Mouse (Mus musculus) layer of hippocampus, adult 9-10 months (tissue): ENCODE results near the gene Rdh12.
"Not testable (repeated sequence)": the region's sequence is repeated elsewhere in the genome, so short reads cannot be mapped to it uniquely, and the experiment has no call there.

Experiments used
- DNase-seq: peaks from one replicate; pipeline ENCODE4 v3.0.0; 2022; ENCODE audit warnings: low spot score

The Rdh12 gene

DNA sequence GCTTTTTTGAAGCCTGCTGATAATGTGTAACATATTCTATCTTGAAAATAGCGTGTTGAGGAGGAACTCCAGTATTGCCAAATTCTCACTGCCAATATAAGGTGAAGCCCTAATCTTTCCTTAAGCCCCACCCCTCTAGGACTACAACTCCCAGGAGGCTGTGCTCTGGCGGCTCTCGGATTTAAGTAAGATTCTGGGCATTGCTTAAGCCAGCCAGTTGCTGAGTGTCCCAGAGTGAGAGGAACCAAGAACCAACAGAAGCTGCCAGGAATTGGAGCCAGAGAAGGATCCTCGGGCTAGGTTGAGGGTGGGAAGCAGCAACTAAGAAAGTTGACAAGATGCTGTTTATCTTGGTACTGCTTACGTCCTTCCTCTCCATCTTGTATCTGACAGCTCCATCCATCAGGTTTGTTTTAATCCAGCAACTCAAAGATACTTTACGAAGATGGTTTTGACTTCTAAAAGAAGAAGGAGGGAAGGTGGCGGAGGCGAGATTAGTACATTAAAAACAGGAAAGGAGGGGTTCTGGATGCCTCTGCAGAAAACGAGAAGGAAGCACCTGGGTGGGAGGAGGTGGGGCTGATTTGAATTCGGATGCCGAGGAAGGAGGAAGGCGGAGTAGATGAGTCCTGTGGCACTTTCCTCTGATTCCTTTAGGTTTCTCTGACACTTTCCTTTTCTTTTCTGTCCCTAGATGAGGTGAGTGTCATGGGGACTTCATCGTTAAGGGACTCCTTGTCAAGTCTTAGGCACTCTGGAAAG is at the start of gene Rdh12:
Gene Rdh12, plus strand, starts transcription at position 212 of the 762 bp plus-strand sequence.
- DNase-seq: no peak

DNA sequence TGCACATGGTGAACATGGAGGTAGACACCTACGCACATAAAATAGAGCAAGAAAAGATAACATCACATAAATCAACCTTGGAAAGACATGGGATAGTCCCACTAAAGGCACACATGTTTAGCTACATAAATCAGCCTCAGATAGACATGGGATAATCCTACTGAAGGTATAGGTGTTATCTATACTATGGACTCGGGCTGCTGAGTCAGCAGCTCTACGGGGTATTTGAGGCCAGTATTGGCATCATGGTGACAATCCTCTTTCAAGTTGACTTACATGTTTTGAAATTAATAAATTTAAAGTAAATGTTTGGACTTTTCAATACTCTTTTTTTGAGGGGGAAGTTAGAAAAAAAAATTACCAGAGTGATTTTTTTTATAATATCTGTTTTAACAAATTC is 45.8 kb upstream of the Rdh12 start:
- no peak for DNase-seq

DNA sequence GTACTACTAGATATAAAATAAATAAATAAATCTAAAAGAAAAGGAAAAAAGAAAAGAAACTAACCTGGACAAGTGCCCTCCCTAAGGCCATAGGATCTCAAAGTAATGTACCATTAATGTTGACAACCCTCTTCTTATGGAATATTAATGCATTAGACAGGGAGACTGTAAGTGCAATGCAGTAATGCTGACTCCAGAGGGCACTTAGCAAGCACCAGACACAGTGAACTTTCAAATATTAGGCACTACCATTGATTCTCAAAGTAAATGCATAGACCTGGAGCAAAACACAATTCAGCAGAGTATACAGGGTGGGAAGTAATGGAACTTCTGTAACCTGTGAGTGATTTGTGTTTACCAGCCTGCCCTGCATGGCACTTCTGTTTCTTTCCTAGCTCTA is 39.5 kb upstream of the Rdh12 start:
- DNase-seq: no peak

DNA sequence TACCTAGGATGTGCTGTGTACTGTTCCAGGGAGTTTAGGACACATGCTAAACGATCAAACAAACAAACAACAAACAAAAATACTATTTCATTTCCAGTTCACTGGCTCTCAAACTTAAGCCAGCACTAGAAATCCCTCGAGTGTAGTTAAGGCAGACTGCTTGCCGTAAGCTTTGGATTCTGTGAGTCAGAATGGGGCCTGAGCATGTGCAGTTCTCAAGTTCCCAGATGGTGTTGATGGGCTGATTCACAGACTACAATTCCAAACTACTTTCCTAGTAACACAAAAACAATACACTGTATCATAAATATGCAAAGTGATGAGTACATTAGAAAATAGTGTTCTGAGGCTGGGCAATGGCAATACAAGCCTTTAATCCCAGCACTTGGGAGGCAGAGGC is 38.3 kb upstream of the Rdh12 start:
- peak; percentile 41 for DNase-seq

DNA sequence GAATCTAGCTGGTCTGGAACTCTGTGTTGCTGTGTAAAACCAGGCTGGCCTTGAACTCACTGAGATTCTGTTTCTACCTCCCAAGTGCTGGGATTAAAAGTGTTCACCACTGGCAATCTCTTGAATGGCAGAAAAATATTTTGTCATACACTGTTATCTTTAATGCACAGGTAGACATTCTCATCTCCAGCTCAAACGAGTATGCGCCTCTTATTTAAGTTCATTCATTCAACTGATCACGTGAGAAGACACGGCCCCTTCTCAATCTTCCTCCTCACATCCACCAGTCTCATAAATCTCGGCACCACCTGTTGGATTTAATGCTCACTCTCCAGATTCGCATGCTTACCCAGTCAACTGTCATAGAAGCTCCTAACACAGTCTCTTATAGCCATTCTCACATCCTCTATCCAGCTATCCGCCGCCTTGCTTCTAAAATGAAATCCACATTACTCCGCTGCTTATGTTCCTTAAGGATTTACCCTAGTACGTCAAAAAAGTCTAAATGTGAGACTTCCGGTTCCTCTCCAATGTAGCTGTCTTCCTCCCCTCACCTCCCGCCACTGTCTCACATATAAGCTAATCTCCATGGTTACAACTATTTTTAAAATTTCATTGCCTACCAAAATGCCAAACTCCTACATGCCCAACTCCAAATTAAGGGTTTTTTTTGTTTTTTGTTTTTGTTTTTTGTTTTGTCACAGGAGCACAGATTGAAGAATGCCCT is 37.3 kb upstream of the Rdh12 start:
- no peak for DNase-seq

DNA sequence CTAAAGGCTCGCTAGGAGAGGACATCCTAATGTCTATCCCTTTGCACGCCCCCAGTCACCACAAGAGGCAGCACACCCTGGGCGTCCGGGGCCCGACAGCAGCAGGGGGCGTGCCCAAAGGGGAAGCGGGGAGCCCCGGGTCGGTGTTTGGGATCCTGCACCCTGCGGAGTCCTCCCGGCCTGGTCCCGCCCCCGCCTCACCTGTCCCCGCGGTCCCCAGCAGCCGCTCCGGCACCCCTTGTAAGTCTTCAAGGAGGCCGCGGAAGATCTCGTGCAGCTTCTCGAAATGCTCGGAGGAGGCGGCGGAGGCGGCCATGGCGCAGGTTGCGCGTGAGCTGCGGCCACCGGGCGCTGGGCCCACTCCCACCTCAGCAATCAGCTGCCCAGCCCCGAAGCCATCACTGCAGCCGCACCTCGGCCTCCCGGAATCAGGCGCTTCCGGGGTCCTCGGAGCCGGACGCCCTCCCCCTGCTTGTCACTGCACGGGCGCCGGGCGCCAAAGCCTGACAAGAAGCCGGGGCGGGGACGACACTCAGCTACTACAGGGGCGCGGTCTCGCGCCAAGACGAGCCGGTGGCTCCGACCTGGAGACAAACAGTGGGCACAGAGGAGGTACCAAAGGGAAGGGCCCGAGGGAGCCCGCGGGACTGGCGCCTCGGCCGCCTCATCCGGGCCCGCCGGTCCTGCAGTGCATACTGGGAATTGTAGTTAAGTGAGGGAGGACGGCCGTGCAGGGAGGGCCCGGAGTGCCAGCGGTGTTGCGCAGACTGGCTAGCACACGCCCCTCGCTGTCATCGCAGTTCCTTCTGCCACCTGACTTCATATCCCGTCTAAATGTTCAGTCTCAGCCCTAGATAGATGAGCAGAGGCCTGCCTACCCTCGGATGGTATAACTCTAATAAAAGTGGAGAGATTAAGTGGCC is 36.4 kb upstream of the Rdh12 start, which contains the start of gene Vti1b:
Gene Vti1b, minus strand, starts transcription at position 649 of the 923 bp plus-strand sequence.
- peak; percentile 90 for DNase-seq

DNA sequence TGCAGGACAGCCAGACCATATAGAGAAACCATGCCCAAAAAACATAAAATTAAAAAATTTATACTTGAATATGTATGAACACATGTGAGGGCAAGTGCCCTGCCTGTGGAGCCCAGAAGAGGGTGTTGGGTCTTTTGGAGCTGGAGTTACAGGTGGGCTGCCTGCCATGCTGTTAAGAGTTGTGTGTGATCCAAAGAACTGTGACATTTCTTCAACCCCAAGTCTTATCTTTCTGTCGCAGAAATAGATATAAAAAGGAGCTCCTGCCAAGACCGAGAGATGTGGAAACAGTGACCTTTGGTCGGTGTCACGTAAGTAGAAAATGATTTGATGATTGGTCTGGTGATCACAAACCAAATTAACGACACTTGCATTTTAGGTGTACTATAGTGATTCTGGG is 35.0 kb upstream of the Rdh12 start:
- DNase-seq: no peak

DNA sequence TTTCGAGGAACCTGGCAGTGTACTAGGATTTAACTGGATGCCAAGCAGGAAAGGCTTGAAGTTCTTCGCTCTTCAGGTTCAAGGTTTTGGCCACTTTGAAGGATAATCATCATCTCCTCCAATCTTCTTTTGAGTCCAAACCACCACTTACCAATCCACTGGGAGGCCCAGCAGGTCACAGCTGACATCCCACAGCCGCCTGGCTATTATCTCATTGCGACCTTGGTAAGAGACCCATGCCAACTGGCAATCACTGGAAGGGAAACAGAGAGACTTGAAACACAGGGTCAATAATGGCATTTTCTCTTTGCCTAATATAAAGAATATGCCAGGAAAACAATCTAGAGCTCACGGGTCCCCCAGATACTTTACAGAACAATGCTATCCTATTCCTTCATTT is 32.7 kb upstream of the Rdh12 start:
- no peak for DNase-seq

DNA sequence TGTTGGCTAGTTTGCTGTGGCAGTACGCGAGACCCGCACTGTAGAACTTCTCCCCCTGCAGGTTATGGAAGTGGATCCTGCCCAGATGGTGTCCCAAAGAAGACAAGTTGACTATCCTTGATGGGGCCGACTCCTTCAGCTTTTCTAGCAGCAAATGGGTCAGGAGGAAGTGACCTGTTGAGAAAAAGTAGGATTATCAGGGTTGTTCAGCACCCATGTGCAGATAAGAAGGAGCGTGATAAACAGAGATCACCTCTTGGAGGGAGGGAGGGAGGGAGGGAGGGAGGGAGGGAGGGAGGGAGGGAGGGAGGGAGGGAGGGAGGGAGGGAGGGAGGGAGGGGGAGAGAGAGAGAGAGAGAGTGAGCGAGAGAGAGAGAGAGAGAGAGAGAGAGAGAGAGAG is 23.6 kb upstream of the Rdh12 start:
- not testable (repeated sequence) for DNase-seq

DNA sequence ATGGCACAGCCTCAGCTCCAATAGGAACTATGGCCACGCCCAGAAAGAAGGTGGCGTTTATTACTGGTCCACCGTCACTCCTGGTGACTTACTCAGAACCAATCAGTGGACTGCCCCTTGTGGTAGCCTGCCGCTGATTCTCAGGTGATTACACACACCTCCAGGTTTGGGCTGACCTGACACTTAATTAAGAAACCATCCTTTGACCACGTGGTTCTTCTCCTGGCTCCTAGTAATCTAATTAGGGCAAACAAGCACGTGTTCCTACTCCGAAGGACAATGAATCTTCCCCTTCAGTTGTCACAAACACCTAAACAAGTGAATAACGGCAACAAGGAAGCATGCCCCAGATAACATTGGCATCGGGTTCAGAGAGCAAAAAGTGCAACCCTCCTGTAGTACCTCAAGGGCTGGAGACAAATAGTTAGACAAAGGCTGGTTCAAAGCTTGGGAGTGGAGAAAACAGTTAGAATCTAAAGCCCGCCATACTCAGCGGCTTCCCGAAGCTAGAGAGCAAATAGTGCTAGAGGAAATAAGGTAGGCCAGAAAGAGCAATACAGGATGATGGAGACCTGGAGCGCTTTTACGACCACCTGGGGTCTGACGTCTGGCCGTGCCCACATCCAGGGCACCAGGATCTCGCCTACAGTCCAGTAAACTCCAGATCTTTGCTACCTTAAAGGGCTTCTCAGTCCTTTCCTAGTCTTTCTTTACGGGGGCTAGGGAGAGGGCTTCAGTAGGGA is 17.6 kb upstream of the Rdh12 start:
- DNase-seq: no peak

DNA sequence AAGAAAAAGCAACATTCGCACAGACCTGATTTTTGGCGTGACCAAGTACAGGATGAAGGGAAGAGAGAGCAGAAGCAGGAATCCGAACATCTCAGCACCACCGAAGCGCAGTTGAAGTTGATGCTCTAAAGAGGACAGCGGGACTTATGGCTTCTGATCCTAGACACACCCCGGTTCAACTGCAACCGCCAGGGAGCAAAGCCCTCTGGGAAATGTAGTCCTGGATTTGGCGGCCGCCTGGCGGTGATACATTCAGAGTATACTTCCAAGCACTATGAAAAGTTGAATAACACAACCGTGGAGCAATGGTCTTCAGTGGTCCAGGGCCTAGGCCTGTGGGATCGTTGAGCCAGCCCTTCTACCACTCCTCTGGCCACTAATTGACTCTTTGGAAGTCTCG is 17.0 kb upstream of the Rdh12 start:
- DNase-seq: no peak

DNA sequence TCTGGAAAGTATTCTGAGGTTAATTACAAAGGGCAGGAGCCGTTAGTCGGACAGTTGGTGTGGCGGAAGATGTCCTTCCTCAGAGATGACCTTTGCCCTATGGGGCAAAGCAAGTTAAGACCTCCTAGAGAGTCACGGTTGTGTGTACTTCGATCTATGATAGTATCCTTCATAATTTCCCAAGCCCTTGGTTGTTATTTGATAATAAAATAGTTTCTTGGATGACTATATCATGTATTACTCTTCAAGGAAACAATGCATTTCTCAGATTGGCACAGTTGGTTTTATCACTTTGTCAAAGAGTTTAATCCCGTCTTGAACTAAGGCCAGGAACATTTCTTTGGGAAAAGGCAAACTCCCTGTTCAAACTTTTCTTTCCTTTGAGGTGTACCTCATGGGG is 16.5 kb upstream of the Rdh12 start, which contains the start of gene Rdh11:
Gene Rdh11, minus strand, starts transcription at position 101 of the 400 bp plus-strand sequence.
- no peak for DNase-seq

DNA sequence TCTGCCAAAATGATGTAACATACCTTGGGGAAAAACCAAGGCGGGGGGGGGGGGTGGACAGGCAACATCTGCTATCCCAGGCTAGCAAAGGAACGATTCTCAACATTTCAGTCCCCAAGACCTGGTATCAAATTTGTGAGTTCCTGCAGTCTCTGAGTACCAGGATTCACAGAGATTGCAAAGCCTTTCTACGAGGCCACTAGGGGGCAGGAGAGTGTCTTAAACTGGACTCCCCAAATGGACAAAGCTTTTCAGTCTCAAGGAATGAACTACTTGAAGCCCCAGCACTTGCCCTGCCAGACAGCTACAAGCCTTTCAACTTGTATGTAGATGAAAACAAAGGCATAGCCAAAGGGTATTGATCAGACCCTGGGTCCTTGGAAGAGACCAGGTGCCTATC is 15.3 kb upstream of the Rdh12 start:
- DNase-seq: peak; percentile 54

DNA sequence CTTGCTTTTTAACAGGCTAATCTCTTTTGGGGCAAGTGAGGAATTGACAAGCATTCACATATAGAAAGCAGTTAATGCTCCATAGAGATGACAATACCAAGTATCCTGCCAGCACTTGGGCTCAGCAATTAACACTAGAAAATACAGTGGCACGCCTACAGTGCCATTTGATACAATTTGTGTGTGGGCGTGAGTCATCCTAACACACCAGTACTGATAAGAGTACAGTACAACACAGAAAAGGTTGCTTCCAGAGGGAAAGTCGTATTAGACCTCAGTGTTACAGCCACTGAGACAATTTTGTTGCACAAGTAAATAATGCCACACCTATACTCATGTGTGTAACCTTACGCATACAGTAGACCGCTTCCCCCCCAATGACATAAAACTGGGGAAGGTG is 11.6 kb upstream of the Rdh12 start:
- DNase-seq: no peak

DNA sequence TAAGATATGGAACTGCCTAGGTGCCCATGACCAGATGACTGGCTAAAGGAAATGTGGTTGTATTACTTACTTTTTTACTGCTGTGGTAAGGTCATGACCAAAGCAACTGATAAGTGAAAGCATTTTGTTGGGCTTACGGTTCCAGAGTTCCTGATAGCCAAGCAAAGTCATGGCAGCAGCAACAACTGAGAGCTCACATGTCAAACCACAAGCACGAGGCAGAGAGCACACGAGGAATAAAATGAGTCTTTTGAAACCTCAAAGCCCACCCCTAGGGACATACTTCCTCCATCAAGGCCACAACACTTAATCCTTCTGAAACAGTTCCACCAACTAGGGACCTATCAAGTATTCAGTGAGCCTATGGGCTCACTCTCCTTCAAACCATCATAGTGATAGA is 6.8 kb upstream of the Rdh12 start:
- no peak for DNase-seq

DNA sequence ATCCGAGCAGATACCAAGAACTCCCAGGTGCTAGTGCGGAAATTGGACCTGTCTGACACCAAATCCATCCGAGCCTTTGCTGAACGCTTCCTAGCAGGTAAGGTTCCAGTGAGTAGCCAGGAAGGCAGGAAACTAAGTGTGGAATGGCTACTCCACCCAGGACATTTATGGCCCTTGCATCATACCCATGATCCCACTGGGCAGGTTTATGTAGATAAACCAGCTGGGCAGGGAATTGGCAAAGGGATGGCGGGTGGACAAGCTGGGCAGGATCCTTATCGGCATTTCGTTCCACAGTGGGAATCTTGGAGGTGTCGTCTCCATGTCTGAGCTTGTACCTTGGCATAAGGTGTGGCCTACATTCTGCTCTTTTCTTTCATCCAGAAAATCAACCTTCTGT is 2.7 kb downstream of the Rdh12 start:
- no peak for DNase-seq

DNA sequence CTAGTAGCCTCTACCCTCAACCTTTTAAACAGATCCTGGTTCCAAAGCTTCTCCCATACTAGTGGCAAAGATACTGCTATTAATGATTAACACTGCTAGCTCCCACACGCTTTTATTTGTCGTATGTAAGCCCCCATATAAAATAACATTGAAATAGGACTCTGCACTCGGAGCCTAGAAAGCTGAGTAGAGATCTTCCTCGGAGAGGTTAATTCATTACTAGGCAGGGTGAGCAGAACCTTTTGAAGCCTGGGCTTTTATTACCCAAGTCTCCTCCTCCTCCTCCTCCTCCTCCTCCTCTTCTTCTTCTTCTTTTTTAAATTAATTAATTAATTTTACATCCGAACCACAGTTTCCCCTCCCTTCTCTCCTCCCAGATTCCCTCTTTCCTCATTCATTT is 8.8 kb downstream of the Rdh12 start:
- DNase-seq: no peak

DNA sequence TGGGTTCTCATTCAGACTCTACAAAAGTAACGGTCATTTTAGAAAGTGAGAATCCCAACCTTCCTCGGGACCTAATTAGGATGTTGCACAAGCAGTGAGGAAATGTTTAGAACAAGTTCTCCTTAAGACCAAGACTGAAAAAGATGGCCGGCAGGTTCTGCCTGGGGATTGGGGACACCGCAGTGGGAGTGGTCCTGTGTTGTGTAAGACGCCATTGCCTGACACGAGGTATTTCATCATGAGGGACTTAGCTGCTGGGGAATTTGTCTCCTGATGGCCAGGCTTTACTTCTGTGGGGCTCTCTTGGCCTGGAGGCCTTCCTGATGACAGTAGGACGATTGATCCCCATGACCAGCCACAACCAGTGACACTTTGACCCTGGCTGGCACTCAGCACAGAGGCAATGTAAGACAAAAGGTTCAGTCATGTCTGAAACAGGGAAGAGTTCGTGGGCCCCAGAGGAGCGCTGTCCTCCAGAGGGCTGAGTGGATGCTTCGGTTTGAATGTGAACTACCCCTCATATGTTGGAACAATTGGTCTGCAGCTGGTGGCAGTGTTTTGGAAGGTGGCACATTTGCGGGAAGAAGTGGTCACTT is 26.9 kb downstream of the Rdh12 start:
- DNase-seq: no peak

DNA sequence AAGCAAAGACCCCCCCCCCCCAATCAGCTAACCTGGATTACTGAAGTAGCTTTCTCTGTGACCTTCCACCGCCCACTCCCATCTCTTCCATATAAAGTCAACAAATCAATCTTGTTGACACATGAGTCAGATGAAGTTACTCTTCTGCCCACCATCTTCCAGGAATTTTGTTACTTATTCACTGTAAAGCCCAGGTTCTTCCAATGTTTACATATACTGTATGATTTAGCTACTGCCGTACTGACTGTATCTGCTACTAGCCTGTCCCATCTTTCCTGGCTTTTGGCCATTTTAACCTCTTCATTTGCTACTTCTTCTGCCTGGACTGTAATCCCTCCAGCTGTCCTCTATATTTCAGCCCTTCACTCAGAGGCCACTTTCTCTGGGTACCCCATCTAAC is 33.3 kb downstream of the Rdh12 start:
- DNase-seq: no peak

DNA sequence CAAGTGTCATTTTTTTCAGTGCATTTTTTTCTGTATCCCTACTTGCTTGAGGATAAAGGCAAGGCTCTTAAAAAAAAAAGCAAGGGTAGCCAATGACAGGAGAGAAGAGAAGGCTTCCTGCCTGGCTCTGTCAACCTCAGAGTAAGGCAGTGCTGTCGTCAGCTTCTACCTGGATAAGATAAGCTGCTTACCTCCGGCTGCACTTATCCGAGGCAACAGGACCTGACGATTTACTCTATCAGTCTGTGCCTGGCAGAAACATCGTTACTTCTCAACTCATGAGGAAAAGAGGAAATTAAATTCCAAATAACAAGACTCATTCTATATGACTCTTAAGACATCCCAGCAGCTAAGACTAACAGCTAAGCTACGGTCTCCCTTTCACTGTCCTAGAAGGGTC is 34.2 kb downstream of the Rdh12 start:
- no peak for DNase-seq

DNA sequence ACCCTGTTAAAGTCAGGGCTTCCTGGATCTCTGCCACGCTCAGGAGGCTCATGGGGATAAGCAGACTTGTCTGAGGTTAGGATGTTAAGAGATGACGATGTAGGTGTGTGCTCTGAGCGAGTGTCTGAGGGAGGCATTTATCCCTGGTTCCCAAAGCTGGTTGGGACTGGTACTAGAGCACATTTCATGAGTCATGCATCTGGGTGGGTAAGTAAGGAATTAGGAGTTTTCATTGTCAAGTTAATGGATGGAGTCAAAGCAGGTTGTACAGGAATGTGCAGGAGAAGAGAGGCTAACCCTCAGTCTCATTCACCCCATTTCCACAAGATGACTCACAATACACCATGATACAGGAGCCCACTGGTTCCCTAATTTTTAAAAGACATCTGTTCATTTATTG is 39.4 kb downstream of the Rdh12 start:
- no peak for DNase-seq
